Mouse (Mus musculus) left cerebral cortex, postnatal 4 days (tissue): ENCODE measurements at regions not wholly inside any gene's neighbourhood (a gene's known extent, or its start where the extent isn't known, plus 50 kb on each side); places are given as distances from the start of the nearest gene placed in this dataset.

Source experiments
- DNase-seq: peaks from one replicate; pipeline ENCODE4 v3.0.0-alpha.2; 2022
- intact Hi-C: fragments of 180-260 bp; cut with DNase I; formaldehyde crosslinking; loops from one replicate; pipeline ENCODE4 v1.15.1; 2025

GRCm38 (mm10) chr17:61960837-61961236, 920.3 kb downstream of the Efna5 start:
- DNase-seq = peak; percentile 56

GRCm38 (mm10) chr17:61960017-61960813, 920.9 kb downstream of the Efna5 start:
- no peak for DNase-seq
- intact Hi-C loops = no loop called here

More at GRCm38 (mm10) chr17:61960837-61961236, 920.3 kb downstream of the Efna5 start:
- intact Hi-C loops = no loop called here

GRCm38 (mm10) chr17:61917766-61918165, 963.4 kb downstream of the Efna5 start:
- intact Hi-C loops = no loop called here
- DNase-seq = no peak

- no peak for DNase-seq
- intact Hi-C loops = no loop called here
These were observed 978.2 kb downstream of the Efna5 start for GRCm38 (mm10) chr17:61902898-61903297.

GRCm38 (mm10) chr17:61890631-61891030, 990.5 kb downstream of the Efna5 start:
- intact Hi-C loops = no loop called here
- no peak for DNase-seq

- intact Hi-C loops = no loop called here
- DNase-seq = no peak
These were observed 1015.0 kb downstream of the Efna5 start for GRCm38 (mm10) chr17:61866154-61866553.

- no peak for DNase-seq
- intact Hi-C loops = no loop called here
These were observed 1018.7 kb downstream of the Efna5 start for GRCm38 (mm10) chr17:61862437-61862836.

GRCm38 (mm10) chr17:61837555-61837954, 1043.6 kb downstream of the Efna5 start:
- no peak for DNase-seq
- intact Hi-C loops = no loop called here

GRCm38 (mm10) chr17:61815490-61815889, 1065.6 kb downstream of the Efna5 start:
- intact Hi-C loops = no loop called here
- DNase-seq = no peak

GRCm38 (mm10) chr17:61768361-61768760, 1112.8 kb downstream of the Efna5 start:
- intact Hi-C loops = no loop called here
- no peak for DNase-seq

- intact Hi-C loops = no loop called here
- no peak for DNase-seq
These were observed 1116.0 kb downstream of the Efna5 start for GRCm38 (mm10) chr17:61765143-61765542.
